Mouse (Mus musculus) spleen, adult 18-20 months (tissue): ENCODE data around the gene Col4a1.

Experiments
- DNase-seq, 2 experiments: peaks; one replicate each; pipeline ENCODE4 v3.0.0; 2022; ENCODE audit warnings: mixed read lengths in 2 of 2

The Col4a1 gene

GRCm38 (mm10) chr8:11173284-11174191, 139.1 kb downstream of the Col4a1 start:
- DNase-seq = peak; percentile 37 to 52

GRCm38 (mm10) chr8:11171526-11171925, 141.1 kb downstream of the Col4a1 start:
- no peak for DNase-seq

GRCm38 (mm10) chr8:11169383-11169782, 143.2 kb downstream of the Col4a1 start:
- DNase-seq = no peak

- DNase-seq = no peak
Measured at GRCm38 (mm10) chr8:11168780-11169179, 143.8 kb downstream of the Col4a1 start.

GRCm38 (mm10) chr8:11167955-11168354, 144.7 kb downstream of the Col4a1 start:
- no peak for DNase-seq

GRCm38 (mm10) chr8:11165592-11165991, 147.0 kb downstream of the Col4a1 start:
- DNase-seq = no peak

GRCm38 (mm10) chr8:11156319-11156692, 156.3 kb downstream of the Col4a1 start:
- no peak for DNase-seq

- no peak for DNase-seq
Measured at GRCm38 (mm10) chr8:11155579-11156318, 156.9 kb downstream of the Col4a1 start.

- no peak for DNase-seq
Measured at GRCm38 (mm10) chr8:11150268-11150667, 162.4 kb downstream of the Col4a1 start.

- no peak for DNase-seq
Measured at GRCm38 (mm10) chr8:11149201-11149810, 163.3 kb downstream of the Col4a1 start.

GRCm38 (mm10) chr8:11148797-11149196, 163.8 kb downstream of the Col4a1 start:
- no peak for DNase-seq
